Mouse (Mus musculus) hindbrain, embryonic 14.5 days (tissue): Measurements from ENCODE around the gene BC049715. TPM values are rescaled to one million over a fixed set of nuclear protein-coding genes. Genes with fewer than 3 reads are reported as not detected.
"Not testable (repeated sequence)": the region's sequence is repeated elsewhere in the genome, so short reads cannot be mapped to it uniquely, and the experiment has no call there.

Experiments
- ATAC-seq: fragments of 200-750 bp; cut with Nextera tagmentation; 2 replicates; pipeline ENCODE4 v1.8.0; 2017; ENCODE audit warnings: moderate number of reproducible peaks, mild to moderate bottlenecking, moderate TSS enrichment, moderate library complexity; ENCODE audit not compliant: low FRiP score
- DNase-seq: peaks from one replicate; pipeline ENCODE4 v3.0.0-alpha.2; 2015; ENCODE audit warnings: low spot score
- H3K27ac ChIP-seq: fragments of 300-500 bp; sonication (generic); 2 replicates; pipeline ENCODE4 v1.5.1; 2014; ENCODE audit warnings: mild to moderate bottlenecking, moderate library complexity
- H3K27me3 ChIP-seq: fragments of 300-500 bp; sonication (generic); 2 replicates; pipeline ENCODE4 v1.6.1; 2014; ENCODE audit warnings: mild to moderate bottlenecking, low read length, mixed read lengths; ENCODE audit not compliant: control insufficient read depth, insufficient read depth
- H3K36me3 ChIP-seq: fragments of 300-500 bp; sonication (generic); replicated peaks from 2 replicates; pipeline ENCODE4 v1.6.1; 2014; ENCODE audit not compliant: control insufficient read depth, insufficient read depth
- H3K4me1 ChIP-seq: fragments of 300-500 bp; sonication (generic); replicated peaks from 2 replicates; pipeline ENCODE4 v1.6.1; 2014; ENCODE audit warnings: antibody characterized with exemption, low read length, mixed read lengths; ENCODE audit not compliant: control insufficient read depth, insufficient read depth
- H3K4me2 ChIP-seq: fragments of 300-500 bp; sonication (generic); replicated peaks from 2 replicates; pipeline ENCODE4 v1.6.1; 2014; ENCODE audit warnings: mild to moderate bottlenecking, moderate library complexity
- H3K4me3 ChIP-seq: fragments of 300-500 bp; sonication (generic); replicated peaks from 2 replicates; pipeline ENCODE4 v1.5.1; 2014; ENCODE audit warnings: mild to moderate bottlenecking, low read length
- H3K9ac ChIP-seq: fragments of 300-500 bp; sonication (generic); 2 replicates; pipeline ENCODE4 v1.6.1; 2014
- H3K9me3 ChIP-seq: fragments of 300-500 bp; sonication (generic); 2 replicates; pipeline ENCODE4 v1.6.1; 2016; ENCODE audit warnings: low read length; ENCODE audit not compliant: control insufficient read depth
- WGBS: fragments of 180-500 bp; shearing (Covaris S2); extraction: QIAGEN DNeasy Blood & Tissue Kit; methylation state at CpG from one replicate; pipeline ENCODE4 v1.1.7; 2014; 5-methylcytosine and 5-hydroxymethylcytosine counted together
- polyA plus RNA-seq: library from polyadenylated mRNA; unstranded; fragments of >200 nt; fragmentation: Nextera tagmentation; extraction: Ambion mirVana; gene quantifications from 2 replicates; pipeline ENCODE4 v1.2.1, GENCODE M21; 2014

The BC049715 gene
- polyA plus RNA-seq, 1 experiment from 2014 or later = 2.0 TPM

GRCm38 (mm10) chr6:136795850-136796249 lies 31.6 kb upstream of the BC049715 start:
- WGBS = 52% methylated on average over 6 of the region's 6 CpGs
- no peak for ATAC-seq
- no peaks in the 10 kb centered on the region for H3K36me3 ChIP-seq
- H3K9ac ChIP-seq = no peak overlapping the region
- H3K27ac ChIP-seq = no peak overlapping the region
- no peak overlapping the region for H3K4me3 ChIP-seq
- H3K4me1 ChIP-seq = peaks cover 6% of the 10 kb centered on the region
- H3K4me2 ChIP-seq = no peak overlapping the region
- no peaks in the 10 kb centered on the region for H3K27me3 ChIP-seq
- DNase-seq = no peak
- no peaks in the 10 kb centered on the region for H3K9me3 ChIP-seq

GRCm38 (mm10) chr6:136797874-136798693 lies 29.3 kb upstream of the BC049715 start:
- WGBS = 79% methylated on average over 3 of the region's 3 CpGs

DNA sequence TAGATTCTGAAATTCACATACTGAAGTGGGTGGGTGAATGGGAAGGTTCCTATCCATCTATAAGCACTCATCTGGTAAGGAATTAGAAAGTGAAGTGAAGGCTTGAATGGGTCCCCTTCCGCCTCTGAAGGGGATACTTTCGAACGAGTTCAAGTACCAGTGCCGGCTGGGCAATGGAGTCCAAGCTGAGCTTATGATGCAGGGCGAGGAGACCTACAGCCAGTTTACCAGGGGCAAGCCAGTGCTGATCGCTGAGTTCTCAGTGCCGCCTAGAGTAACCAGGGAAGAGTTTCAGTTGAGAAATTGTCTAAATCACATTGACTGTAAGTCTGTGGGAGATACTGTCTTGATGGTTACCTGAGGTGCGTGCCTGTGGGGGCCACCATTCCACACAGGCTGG lies 26.7 kb upstream of the BC049715 start:
- no peak overlapping the region for H3K4me2 ChIP-seq
- peaks cover 12% of the 10 kb centered on the region for H3K4me1 ChIP-seq
- no peak for DNase-seq
- H3K27ac ChIP-seq = no peak overlapping the region
- no peaks in the 10 kb centered on the region for H3K27me3 ChIP-seq
- no peaks in the 10 kb centered on the region for H3K36me3 ChIP-seq
- no peak for ATAC-seq
- H3K4me3 ChIP-seq = no peak overlapping the region
- WGBS = 95% methylated on average over 8 of the region's 8 CpGs
- no peaks in the 10 kb centered on the region for H3K9me3 ChIP-seq
- H3K9ac ChIP-seq = no peak overlapping the region

More at GRCm38 (mm10) chr6:136797874-136798693, 29.3 kb upstream of the BC049715 start:
- not testable (repeated sequence) for H3K9ac ChIP-seq, H3K27me3 ChIP-seq, H3K4me1 ChIP-seq, H3K27ac ChIP-seq, H3K36me3 ChIP-seq, ATAC-seq, DNase-seq, H3K9me3 ChIP-seq, H3K4me3 ChIP-seq, H3K4me2 ChIP-seq

- 87% methylated on average over 6 of the region's 6 CpGs for WGBS
- Histone ChIP-seq H3K4me2 (no peak overlapping the region), H3K4me1 (peaks cover 12% of the 10 kb centered on the region), H3K9ac (no peak overlapping the region), H3K4me3 (no peak overlapping the region), H3K27ac (no peak overlapping the region), H3K36me3 (no peaks in the 10 kb centered on the region), H3K9me3 (no peaks in the 10 kb centered on the region), H3K27me3 (no peaks in the 10 kb centered on the region)
- ATAC-seq (no peak), DNase-seq (no peak)
Measured at GRCm38 (mm10) chr6:136801274-136801673, 26.2 kb upstream of the BC049715 start.

DNA sequence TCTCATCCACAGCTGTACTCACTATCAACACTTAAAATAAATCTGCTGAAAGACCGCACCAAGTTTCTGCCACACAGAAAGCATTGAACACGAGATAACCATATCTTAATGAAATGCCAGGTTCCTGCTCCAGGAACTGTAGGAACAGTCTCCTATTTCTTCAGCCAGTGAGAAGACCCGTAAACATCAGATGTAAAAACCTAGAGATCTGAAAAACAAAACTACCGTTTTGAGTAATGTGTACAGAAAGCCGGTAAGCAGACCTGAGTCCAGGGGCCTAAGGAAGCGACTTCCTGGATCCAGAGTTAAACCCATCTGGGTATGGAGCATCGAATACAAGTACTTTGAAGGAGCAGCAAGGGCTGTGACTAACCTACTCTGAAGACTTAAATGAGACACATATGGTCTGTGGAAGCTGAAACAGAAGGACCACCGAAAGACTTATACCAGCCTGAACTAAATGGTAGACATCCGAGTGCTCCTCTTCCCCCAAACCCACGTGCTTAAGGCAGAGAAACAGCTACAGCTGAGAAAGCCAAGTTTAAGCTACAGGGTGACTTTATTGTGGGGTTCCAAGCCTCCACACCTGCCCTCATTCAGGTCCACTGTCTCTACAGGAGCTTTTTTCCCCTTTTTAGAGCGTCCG lies 24.2 kb upstream of the BC049715 start:
- no peak for DNase-seq
- Histone ChIP-seq H3K4me3 (peak overlapping the region; percentile 75), H3K27ac (peak overlapping the region; percentile 100), H3K4me1 (peaks cover 12% of the 10 kb centered on the region), H3K9ac (peak overlapping the region; percentile 87), H3K36me3 (no peaks in the 10 kb centered on the region), H3K4me2 (peak overlapping the region; percentile 72), H3K27me3 (no peaks in the 10 kb centered on the region), H3K9me3 (no peaks in the 10 kb centered on the region)
- 27% methylated on average over 12 of the region's 12 CpGs for WGBS
- ATAC-seq = peak; percentile 2; the same call in 1 of the 2 replicates

DNA sequence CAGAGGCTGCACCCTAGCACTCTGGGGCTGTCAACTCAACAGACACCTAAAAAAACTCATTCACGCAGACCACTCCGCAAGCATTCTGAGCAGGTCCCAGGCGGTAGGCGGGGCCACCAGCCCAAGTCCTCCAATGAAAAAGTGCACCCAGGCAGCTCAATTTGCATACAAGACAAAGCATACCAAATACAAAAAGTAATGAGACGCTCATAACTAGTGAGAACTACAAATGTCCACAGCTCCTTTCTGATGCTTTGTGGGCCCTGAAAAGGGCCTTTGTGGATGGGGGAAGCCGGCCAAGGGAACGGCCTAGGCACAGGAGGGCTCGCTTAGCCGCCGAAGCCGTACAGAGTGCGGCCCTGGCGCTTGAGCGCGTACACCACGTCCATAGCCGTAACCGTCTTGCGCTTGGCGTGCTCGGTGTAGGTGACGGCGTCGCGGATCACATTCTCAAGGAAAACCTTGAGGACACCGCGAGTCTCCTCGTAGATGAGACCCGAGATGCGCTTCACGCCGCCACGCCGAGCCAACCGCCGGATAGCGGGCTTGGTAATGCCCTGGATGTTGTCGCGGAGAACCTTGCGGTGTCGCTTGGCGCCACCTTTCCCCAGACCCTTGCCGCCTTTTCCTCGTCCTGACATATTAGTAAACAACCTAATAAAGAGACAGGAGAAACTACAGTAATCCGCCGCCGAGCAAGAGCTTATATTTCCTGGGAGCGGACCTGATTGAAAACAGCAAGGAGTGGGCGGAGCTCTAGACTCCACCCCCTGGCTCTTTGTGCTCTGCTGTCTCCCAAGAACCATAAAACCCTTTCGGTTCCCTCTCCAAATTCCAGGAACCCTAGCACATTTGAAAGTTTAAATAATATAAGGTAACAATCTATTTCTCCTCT lies 23.4 kb upstream of the BC049715 start, which contains the start of gene Hist4h4:
Gene Hist4h4 (minus strand): TSS at position 677 of the 895 bp plus-strand sequence.
- Histone ChIP-seq H3K27me3 (no peaks in the 10 kb centered on the region), H3K4me3 (peak within 1 kb of the TSS; percentile 75), H3K4me2 (peak within 1 kb of the TSS; percentile 72), H3K9me3 (no peaks in the 10 kb centered on the region), H3K27ac (peak within 1 kb of the TSS; percentile 100), H3K4me1 (peaks cover 17% of the 10 kb centered on the region), H3K9ac (peak within 1 kb of the TSS; percentile 87), H3K36me3 (no peaks in the 10 kb centered on the region)
- under 1% methylated on average over 50 of the region's 50 CpGs for WGBS
- ATAC-seq (peak; percentile 78), DNase-seq (peak; percentile 97)

DNA sequence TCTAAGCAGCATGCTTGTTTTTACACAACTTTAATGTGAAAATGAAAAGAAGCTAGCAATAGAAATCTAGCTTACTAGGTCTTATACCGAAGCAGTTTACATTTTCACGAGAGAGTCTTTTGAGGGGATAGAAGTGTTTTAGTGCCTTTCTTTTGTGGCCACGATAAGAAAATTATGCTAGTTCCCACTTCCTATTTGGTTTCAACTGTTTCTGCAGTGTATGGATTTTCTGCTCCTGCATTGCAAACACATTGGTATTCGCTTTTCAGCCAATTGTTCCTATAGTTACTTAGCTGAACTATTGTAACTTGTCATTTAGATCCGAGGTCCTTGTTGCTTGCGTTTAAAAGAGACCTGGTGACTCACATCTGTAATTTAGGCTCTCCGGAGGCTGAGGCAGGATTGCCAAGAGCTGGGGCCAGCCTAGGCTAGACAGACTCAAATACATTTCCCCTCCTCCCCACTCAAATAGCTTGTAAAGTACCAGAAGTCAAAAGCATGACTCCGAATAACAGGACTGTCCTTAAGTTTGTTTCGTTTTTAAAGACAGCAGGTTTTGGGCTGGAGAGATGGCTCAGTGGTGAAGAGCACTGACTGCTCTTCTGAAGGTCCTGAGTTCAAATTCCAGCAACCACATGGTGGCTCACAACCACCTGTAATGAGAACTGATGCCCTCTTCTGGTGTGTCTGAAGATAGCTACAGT lies 22.6 kb upstream of the BC049715 start:
- Histone ChIP-seq H3K27me3 (no peaks in the 10 kb centered on the region), H3K4me2 (peak overlapping the region; percentile 72), H3K9ac (peak overlapping the region; percentile 87), H3K4me1 (peaks cover 25% of the 10 kb centered on the region), H3K9me3 (no peaks in the 10 kb centered on the region), H3K36me3 (no peaks in the 10 kb centered on the region), H3K4me3 (peak overlapping the region; percentile 75), H3K27ac (peak overlapping the region; percentile 100)
- no peak for ATAC-seq
- no peak for DNase-seq
- 34% methylated on average over 9 of the region's 9 CpGs for WGBS

DNA sequence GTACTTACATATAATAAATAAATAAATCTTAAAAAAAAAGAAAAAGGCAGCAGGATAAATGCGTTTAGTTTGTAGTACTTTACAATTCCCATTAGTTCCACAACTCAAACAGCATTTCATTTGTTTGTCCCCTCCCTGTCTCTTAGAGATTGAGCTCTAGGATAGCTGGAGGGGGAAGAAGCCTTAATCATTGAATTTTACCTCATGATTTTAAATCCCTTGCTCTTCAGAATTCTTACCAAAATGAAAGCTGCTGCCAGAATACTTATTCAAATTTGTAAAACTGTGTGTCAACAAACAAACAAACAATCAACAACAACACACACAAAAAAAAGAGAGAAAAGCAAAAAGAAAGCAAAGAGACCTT lies 22.0 kb upstream of the BC049715 start:
- Histone ChIP-seq H3K36me3 (no peaks in the 10 kb centered on the region), H3K27ac (no peak overlapping the region), H3K9ac (no peak overlapping the region), H3K4me2 (0 out of 2 replicates have a peak overlapping the region, but pooled peaks have one; percentile 72), H3K9me3 (no peaks in the 10 kb centered on the region), H3K4me1 (peaks cover 28% of the 10 kb centered on the region), H3K4me3 (no peak overlapping the region), H3K27me3 (no peaks in the 10 kb centered on the region)
- ATAC-seq (no peak), DNase-seq (no peak)
- 93% methylated on average over 1 of the region's 1 CpGs for WGBS
